Mouse (Mus musculus) liver, postnatal 0 days (tissue): ENCODE measurements at regions not wholly inside any gene's neighbourhood (a gene's known extent, or its start where the extent isn't known, plus 50 kb on each side); places are given as distances from the start of the nearest gene placed in this dataset.

ENCODE experiments used
- ATAC-seq: fragments of 200-750 bp; cut with Nextera tagmentation; 2 replicates; pipeline ENCODE4 v1.8.0; 2017; ENCODE audit warnings: mild to moderate bottlenecking, moderate library complexity
- DNase-seq: peaks from one replicate; pipeline ENCODE4 v3.0.0-alpha.2; 2016
- H3K27ac ChIP-seq: fragments of 300-500 bp; sonication (generic); 2 replicates; pipeline ENCODE4 v1.5.1; 2014; ENCODE audit warnings: antibody characterized with exemption, moderate library complexity, mild to moderate bottlenecking, low read depth
- H3K27me3 ChIP-seq: fragments of 300-500 bp; sonication (generic); 2 replicates; pipeline ENCODE4 v1.6.1; 2014; ENCODE audit warnings: low read length, control low read depth, mixed read lengths; ENCODE audit not compliant: insufficient read depth
- H3K36me3 ChIP-seq: fragments of 300-500 bp; sonication (generic); replicated peaks from 2 replicates; pipeline ENCODE4 v1.6.1; 2014; ENCODE audit warnings: mild to moderate bottlenecking, control low read depth, low read length, moderate library complexity, mixed read lengths; ENCODE audit not compliant: insufficient read depth
- H3K4me1 ChIP-seq: fragments of 300-500 bp; sonication (generic); 2 replicates; pipeline ENCODE4 v1.6.1; 2014; ENCODE audit warnings: antibody characterized with exemption, mild to moderate bottlenecking, control low read depth; ENCODE audit not compliant: insufficient read depth
- H3K4me2 ChIP-seq: fragments of 300-500 bp; sonication (generic); 2 replicates; pipeline ENCODE4 v1.6.1; 2014; ENCODE audit warnings: low read depth, mild to moderate bottlenecking, low read length, moderate library complexity, mixed read lengths
- H3K4me3 ChIP-seq: fragments of 300-500 bp; sonication (generic); 2 replicates; pipeline ENCODE4 v1.5.1; 2014; ENCODE audit warnings: low read depth, low read length
- H3K9ac ChIP-seq: fragments of 300-500 bp; sonication (generic); replicated peaks from 2 replicates; pipeline ENCODE4 v1.6.1; 2014; ENCODE audit warnings: mild to moderate bottlenecking, moderate library complexity
- H3K9me3 ChIP-seq: fragments of 300-500 bp; sonication (generic); 2 replicates; pipeline ENCODE4 v1.6.1; 2016; ENCODE audit warnings: mild to moderate bottlenecking, control low read depth, low read length, mixed read lengths
- CTCF ChIP-seq: sonication (generic); IDR thresholded peaks from 2 replicates; pipeline ENCODE4 v1.5.1; 2016; ENCODE audit warnings: antibody characterized with exemption, low read depth
- EP300 ChIP-seq: IDR thresholded peaks from 2 replicates; pipeline ENCODE4 v1.6.1; 2016; ENCODE audit warnings: antibody characterized with exemption, low read depth, mild to moderate bottlenecking
- WGBS: fragments of 180-500 bp; shearing (Covaris S2); extraction: QIAGEN DNeasy Blood & Tissue Kit; methylation state at CpG from one replicate; pipeline ENCODE4 v1.1.7; 2014; ENCODE audit not compliant: insufficient replicate concordance; 5-methylcytosine and 5-hydroxymethylcytosine counted together

DNA sequence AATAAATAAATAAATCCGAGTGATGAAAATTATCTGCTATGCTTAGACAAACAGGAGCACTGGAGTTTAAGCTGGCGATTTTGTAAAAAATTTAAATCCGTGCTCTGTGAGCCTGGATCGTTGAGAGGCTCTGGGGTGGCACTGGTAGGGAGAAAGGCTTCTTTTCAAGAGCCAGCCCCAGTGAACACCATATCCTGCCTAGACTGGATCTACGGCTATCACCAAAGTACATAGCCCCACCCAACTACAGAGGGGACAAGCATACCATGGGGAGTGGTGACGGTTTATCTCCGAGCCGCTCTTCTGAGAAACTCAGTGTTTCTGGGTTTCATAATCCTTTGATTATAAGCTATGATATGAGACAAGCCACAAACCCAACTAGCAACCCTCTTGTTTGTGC, 199.0 kb downstream of the Gm11011 start:
- DNase-seq, result no peak
- 73% methylated on average over 8 of the region's 8 CpGs for WGBS

DNA sequence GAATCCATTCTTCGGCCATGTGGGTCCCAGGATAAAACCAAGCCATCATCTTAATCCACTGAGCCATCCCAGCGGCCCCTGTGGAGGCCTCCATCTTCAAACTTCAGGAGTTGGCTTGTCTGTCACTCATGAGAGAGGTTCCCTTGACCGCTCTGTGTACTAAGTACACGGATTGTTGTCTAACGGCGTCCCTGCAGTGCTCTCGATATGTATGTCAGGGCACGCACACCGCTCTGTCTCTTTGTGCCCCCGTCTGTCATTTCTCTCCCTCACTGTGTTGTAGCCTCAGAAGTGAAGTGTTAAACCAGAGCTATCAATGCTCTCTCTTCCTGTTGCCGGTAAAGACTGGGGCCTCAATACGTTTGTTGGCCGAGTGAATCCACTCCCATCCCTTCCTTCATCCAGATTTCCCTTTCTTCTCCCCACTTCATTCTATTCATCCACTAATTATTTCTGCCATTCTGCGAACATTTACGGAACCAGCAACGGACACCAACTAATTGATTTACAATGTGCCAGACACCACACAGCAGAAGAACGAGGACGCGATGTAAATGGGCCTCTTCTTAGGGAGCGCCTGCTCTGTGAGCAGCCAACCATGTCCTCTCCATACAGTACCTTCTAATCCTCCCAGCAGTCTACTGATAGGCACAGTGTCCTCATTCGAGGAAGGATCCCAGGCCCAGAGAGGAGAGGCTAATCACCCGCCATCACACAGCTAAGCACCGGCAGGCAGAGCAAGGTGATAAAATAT, 199.6 kb downstream of the Gm11011 start:
- Histone ChIP-seq H3K9ac (no peak overlapping the region), H3K4me3 (no peak overlapping the region), H3K4me2 (no peak overlapping the region), H3K9me3 (no peaks in the 10 kb centered on the region), H3K4me1 (no peaks in the 10 kb centered on the region), H3K27ac (no peak overlapping the region), H3K27me3 (no peaks in the 10 kb centered on the region), H3K36me3 (no peaks in the 10 kb centered on the region)
- ATAC-seq (no peak), DNase-seq (no peak)
- 75% methylated on average over 23 of the region's 23 CpGs for WGBS
- TF ChIP-seq EP300 (no peak), CTCF (no peak)

More for the DNA sequence above, 199.0 kb downstream of the Gm11011 start:
- Histone ChIP-seq H3K36me3 (no peaks in the 10 kb centered on the region), H3K4me3 (no peak overlapping the region), H3K27ac (no peak overlapping the region), H3K9ac (no peak overlapping the region), H3K9me3 (no peaks in the 10 kb centered on the region), H3K27me3 (no peaks in the 10 kb centered on the region), H3K4me1 (no peaks in the 10 kb centered on the region), H3K4me2 (no peak overlapping the region)
- no peak for ATAC-seq
- TF ChIP-seq EP300, result no peak
- no peak for TF ChIP-seq CTCF

DNA sequence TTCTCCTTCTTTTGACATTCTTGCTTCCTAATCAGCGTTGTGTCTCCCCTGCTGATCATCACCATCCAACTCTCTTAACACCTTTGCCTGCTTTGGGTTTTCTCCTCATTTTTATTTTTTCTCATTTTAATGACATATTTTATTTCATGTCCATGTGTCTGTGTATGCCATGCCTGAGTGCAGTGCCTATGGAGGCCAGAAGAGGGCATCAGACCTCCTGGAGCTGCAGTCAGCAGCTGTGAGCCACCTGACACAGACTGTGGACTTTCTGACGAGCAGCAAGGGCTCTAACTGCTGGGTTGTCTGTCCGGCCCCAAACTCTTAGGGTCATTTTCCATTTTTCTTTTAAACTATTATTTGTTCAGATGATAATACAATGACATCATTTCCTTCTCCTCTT, 203.8 kb downstream of the Gm11011 start:
- ATAC-seq (no peak), DNase-seq (no peak)
- H3K4me1 ChIP-seq, result no peaks in the 10 kb centered on the region
- H3K36me3 ChIP-seq, result no peaks in the 10 kb centered on the region
- H3K4me2 ChIP-seq, result no peak overlapping the region
- no peak overlapping the region for H3K4me3 ChIP-seq
- H3K9me3 ChIP-seq, result no peaks in the 10 kb centered on the region
- 81% methylated on average over 3 of the region's 3 CpGs for WGBS
- H3K9ac ChIP-seq, result no peak overlapping the region
- H3K27ac ChIP-seq, result no peak overlapping the region
- TF ChIP-seq CTCF (no peak), EP300 (no peak)
- H3K27me3 ChIP-seq, result no peaks in the 10 kb centered on the region

DNA sequence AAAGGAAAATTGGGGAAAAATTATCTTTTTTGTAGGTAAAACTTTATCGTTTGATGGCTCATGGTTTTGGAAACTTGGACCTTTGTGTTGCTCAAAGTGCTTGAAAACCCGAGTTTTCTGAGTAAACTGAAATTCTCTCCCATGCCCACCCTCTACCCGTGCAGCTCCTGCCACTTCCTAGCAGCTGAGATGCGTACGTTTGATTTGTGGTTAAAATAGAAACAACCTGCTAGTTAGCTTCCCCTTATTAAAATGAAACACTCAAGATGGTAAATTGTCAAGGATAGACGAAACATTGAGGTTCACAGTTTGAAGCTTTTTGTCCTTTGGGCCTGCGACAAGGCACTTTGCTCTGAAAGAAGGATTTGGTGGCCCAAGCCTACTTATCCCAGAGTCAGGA, 214.5 kb downstream of the Gm11011 start:
- peaks cover 6% of the 10 kb centered on the region; the same call in 1 of the 2 replicates for H3K9me3 ChIP-seq
- TF ChIP-seq EP300 (no peak), CTCF (no peak)
- no peak overlapping the region for H3K4me2 ChIP-seq
- WGBS, result 58% methylated on average over 7 of the region's 7 CpGs
- no peak overlapping the region for H3K27ac ChIP-seq
- no peak for ATAC-seq
- no peak overlapping the region for H3K4me3 ChIP-seq
- no peaks in the 10 kb centered on the region for H3K4me1 ChIP-seq
- DNase-seq, result no peak
- no peaks in the 10 kb centered on the region for H3K36me3 ChIP-seq
- H3K9ac ChIP-seq, result no peak overlapping the region
- no peaks in the 10 kb centered on the region for H3K27me3 ChIP-seq

DNA sequence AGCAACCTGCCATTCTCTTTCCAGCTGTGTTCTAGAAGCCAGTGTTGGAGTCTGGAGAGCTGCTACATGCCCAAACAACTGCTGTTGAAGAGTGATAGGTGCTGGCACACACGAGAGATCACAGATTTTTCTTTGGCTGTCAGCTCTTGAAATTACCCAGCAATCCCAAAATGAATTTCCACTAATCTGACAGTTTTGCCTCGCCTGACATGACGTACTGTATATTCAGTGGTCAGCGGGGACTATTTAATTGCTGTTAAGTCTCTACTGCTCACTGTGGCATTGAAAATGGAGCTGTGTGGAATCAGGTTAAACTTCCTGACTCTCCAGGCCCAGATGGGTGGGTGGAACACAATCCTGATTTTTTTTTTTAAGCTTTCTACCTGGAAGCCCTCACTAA, 222.5 kb downstream of the Gm11011 start:
- H3K27ac ChIP-seq, result no peak overlapping the region
- no peaks in the 10 kb centered on the region for H3K4me1 ChIP-seq
- ATAC-seq (no peak), DNase-seq (no peak)
- no peak overlapping the region for H3K4me2 ChIP-seq
- no peak overlapping the region for H3K9ac ChIP-seq
- 75% methylated on average over 4 of the region's 4 CpGs for WGBS
- H3K9me3 ChIP-seq, result no peaks in the 10 kb centered on the region
- H3K36me3 ChIP-seq, result no peaks in the 10 kb centered on the region
- H3K4me3 ChIP-seq, result no peak overlapping the region
- no peak for TF ChIP-seq CTCF
- TF ChIP-seq EP300, result no peak
- no peaks in the 10 kb centered on the region for H3K27me3 ChIP-seq

DNA sequence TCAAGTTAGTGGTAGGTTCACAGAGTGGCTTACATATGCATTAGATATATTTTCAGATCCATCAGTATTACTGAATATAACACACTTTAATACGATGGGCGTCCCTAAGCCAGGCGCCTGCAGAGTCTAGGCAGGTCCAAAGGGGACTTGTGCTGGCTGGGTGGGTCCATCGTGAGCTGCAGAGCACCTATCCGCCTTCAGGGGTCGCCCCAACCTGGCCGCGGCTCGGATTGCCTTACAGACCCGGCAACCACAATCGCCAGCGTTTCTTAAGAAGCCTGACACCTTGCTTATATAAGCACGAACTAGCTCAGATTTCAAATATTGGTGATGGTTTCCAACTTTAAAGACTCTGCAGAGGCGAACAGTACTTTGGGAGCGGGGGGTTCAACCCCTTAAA, 227.3 kb downstream of the Gm11011 start:
- Histone ChIP-seq H3K36me3 (no peaks in the 10 kb centered on the region), H3K27me3 (no peaks in the 10 kb centered on the region), H3K9ac (no peak overlapping the region), H3K4me3 (no peak overlapping the region), H3K9me3 (no peaks in the 10 kb centered on the region), H3K4me1 (no peaks in the 10 kb centered on the region), H3K4me2 (peak overlapping the region; percentile 47), H3K27ac (no peak overlapping the region)
- DNase-seq (peak; percentile 45), ATAC-seq (no peak)
- WGBS, result 10% methylated on average over 15 of the region's 15 CpGs
- TF ChIP-seq EP300 (no peak), CTCF (peak; percentile 57)

DNA sequence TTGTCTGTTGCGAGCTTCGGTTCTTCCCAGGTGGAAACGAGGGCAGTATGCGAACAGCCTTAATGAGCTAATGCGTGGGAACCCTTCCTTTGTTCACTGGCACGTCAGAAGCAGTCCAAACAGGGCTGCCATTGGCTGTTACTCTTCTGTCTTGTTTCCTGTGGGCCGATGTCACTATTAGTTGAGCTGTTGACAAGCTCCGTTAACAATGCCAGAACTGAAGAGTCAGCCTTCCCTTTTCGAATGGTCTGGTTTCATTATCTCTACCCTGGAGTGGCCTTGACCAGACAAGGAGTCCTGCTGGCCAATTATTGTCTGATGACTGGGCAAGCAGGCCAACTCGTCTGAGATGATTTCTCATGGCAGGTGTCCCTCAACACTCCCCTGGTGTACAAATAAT, 230.1 kb downstream of the Gm11011 start:
- Histone ChIP-seq H3K4me3 (no peak overlapping the region), H3K36me3 (no peaks in the 10 kb centered on the region), H3K4me1 (0 out of 2 replicates have a peak, but pooled peaks cover 3% of the 10 kb centered on the region), H3K9me3 (no peaks in the 10 kb centered on the region), H3K27ac (no peak overlapping the region), H3K9ac (no peak overlapping the region), H3K4me2 (no peak overlapping the region), H3K27me3 (no peaks in the 10 kb centered on the region)
- ATAC-seq (no peak), DNase-seq (no peak)
- TF ChIP-seq CTCF (no peak), EP300 (no peak)
- 65% methylated on average over 10 of the region's 10 CpGs for WGBS
